Mouse (Mus musculus) telencephalon, adult 2 months (tissue): ENCODE measurements at regions not wholly inside any gene's neighbourhood (a gene's known extent, or its start where the extent isn't known, plus 50 kb on each side); places are given as distances from the start of the nearest gene placed in this dataset.

ENCODE experiments used
- DNase-seq: peaks from one replicate; pipeline ENCODE4 v3.0.0-alpha.2; 2011; ENCODE audit warnings: low read depth, low spot score

DNA sequence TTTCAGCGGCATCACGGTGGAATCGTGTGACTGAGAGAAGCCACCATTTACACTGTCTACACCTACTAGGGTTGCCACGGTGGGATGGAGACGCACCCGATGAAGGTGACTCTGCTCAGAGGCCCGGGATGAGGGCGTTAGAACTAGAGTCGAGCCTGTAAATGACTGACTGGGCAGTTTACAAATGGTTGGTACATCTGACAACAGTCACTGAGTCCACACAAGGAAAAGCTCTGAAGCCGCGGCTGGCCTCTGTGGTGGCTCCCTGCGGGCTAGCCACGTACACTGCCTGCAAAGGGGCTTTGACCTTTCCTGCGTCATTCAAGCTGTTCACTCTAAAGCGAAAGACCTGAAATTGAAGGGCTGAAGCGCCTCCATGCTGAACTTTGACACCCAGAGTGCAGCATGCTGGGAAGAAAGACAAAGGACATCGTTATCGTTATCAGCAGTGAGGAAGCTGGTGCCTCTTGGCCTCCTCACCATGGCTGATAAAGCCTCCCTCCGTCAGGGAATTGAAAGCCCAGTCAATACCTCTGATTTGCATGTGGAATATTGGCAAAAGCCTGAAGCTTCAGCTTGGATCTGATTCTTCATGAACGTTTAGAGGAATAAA, 462.1 kb upstream of the Arglu1 start:
- no peak for DNase-seq

DNA sequence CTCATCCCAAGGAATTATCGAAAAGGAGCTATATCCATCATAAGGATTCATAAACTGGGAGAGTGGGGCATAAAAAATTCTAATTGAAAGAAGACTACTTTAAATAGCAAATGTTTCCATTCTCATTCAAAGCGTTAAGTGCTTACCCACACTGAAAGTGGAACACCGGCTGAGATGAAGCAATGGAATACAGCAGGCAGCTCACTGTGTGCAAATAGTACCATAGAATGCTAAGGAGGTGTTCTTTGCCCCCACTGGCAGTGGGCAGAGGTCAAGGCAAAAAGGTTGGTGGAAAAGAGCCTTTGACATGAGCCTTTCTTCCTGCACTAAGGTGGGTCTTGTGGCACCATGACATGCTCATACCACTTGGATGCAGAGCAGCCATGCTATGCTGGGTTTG, 454.0 kb upstream of the Arglu1 start:
- no peak for DNase-seq

DNA sequence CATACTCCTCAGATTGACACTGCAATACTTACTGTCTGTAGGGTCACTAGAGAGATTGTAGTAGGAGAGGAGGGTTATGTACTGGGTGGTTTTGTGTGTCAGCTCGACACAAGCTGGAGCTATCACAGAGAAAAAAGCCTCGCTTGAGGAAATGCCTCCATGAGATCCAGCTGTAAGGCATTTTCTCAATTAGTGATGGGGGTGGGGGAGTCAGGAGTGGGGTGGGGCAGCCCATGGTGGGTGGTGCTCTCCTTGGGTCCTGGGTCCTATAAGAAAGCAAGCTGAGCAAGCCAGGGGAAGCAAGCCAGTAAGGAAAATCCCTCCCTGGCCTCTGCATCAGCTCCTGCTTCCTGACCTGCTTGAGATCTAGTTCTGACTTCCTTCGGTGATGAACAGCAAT, 449.5 kb upstream of the Arglu1 start:
- DNase-seq, result no peak

DNA sequence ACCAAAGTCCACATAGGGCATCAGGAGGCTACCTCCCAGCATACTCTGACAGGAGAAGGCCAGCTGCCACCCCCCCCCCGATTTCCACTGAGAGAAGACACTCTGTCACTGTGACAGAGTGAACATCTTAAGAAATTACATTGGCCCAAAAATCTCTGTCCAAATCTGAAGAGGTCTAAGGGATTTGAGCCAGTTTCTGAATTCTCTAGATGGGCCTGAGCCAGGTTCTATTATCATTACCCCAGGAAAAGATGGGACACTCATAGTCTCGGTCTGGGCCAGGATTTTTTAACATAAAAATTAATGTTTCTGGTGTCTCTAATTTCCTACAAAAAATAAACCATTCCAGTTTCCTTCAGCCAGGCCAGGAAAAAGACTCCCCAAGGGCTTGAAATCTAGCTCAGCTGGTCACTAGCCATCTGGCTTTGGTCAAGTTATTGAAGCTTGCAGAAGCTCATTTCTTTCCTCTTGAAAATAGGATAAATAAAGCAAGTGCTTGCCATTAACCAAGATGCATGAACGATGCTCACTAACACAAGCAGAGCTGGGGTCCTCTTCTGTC, 448.8 kb upstream of the Arglu1 start:
- DNase-seq, result no peak

DNA sequence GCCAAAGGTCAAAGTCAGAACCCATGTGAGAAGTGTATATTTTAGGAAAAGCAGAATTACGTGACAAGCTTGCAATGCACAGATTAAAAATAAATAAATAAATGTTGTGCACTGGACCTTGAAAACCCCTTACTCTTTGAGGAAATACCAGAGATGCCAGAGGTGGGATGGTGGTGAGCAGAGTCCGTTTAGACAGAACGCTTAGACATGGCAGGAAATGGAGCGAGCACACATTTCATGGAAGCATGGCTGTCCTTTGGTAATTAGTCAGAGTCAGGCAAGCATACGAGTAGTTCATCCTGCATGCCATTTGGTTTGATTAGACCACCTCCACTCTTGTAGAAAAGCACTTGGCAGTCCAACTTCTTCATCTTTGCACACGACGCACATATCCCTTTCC, 443.4 kb upstream of the Arglu1 start:
- no peak for DNase-seq

DNA sequence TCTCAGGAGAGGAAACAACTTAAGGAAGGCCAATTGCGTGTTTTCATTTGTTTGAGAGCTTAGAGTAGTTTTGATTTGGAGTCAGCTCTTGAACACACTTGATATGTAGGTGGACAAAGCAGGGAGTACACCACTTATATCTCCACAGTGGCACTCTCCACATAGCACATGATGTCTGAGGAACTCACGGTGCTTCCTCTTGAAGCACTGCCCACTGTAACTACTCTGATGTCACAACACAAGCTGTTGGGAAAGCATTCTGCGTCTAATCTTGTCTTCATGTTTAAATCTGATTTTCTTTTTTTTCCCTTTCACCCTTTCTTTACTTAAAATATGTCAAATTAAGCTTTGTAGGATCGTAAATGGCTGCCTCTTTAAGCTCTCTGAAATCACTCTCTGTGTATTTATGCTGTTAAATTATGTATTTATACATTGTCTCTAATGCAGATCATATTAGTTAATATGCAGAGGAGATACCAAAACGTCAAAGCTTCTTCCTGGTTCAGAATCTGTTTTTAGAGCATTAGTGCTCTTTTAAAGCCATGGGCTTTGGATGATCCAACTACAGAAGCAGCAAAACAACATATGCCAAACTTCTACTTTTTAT, 442.4 kb upstream of the Arglu1 start:
- DNase-seq, result peak; percentile 27

DNA sequence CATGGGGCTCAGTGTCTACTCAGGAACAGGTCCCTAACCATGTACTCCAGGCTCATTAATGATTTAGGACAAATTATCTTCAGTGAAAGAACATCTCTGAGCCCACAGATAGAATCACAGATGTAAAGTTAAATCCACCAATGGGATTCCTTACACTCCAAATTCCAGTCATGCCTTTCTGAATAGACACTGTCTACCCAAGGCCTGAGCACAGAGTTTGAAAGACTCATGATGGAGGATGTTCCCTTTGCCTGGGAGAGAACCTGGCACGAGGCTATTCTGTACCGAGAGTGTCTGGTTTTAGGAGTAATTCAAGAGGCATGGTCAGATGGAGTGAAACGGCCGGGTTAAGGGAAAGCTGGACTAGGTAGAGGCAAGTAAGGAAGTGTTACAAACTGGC, 440.9 kb upstream of the Arglu1 start:
- no peak for DNase-seq

DNA sequence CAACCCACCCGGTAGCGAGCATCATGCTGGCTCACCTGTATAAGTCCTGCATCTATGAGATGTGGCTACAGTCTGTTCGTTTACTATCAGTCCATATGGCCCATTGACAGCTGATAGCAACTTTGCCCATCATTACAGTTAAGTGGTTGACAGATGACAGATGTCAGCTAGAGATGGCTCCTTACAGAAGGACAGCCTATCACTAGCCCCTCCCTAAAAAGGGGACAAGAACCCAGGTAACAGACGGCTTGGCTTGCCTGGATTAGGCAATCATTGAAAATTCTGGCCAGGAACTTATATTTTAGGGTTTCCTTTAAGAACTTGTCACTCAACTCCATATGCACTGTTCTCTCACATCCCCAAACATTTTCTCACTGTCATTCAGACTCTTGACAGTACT, 434.2 kb upstream of the Arglu1 start:
- DNase-seq, result no peak

DNA sequence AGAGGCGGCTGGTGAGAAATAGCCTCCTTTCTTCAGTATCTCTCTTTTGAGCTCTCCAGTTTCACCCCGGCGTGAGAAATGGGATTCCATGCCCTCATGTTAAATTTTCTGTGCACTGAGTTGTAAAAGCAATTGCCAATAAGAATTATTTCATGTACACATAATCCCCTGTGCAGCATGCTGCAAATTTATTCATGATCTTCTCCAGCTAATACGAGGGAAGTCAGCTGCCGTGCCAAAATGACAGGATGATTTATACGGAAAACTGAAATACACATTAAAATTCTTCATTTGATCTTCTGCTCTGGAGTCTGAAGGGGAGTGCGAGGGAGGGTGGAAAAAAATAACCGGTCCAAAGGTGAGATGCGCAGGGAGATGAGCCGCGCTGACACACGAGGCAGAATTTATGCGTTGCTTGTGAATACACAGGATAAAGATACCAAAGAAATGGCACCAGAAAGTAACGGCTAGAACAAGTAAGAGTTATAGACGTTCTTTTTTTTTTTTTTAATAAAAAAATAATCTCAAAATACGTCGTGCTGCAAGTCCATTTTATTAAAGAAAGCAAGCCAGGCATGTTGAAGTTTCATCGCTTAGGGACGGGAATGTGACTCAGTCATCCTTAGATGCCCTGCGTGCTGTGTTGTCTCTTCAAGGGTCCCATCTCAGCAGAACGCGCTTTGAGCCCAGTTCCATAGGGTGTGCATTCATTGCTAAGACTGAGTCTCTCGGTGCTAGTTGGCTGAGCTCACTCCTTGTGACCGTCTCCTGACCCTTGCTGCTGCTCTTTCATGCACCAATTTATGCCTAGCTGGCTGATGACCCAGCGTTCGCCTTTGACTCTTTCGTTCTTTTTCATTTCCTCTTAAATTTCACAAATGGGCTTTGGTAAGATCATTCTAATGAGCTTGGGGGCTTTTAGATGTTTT, 427.8 kb upstream of the Arglu1 start:
- DNase-seq, result no peak

DNA sequence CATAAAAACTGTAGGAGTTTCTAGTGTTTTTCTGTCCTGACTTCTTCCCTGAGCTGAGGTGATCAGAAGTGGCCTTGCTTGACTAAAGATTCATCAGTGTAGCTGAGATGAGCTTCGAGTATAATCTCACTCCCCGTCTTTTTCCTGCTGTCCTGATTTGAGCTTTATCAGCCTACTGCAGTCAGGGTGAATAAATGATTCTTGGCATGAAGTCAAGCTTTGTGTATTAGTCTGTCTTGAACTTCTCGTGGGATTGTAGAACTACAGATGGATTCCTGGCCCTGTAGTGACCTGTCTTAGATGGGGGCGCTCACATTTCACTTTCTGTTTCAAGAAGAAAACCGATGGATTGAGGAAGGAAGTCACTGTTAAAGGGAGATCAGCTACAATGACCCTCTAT, 405.7 kb upstream of the Arglu1 start:
- DNase-seq, result no peak

DNA sequence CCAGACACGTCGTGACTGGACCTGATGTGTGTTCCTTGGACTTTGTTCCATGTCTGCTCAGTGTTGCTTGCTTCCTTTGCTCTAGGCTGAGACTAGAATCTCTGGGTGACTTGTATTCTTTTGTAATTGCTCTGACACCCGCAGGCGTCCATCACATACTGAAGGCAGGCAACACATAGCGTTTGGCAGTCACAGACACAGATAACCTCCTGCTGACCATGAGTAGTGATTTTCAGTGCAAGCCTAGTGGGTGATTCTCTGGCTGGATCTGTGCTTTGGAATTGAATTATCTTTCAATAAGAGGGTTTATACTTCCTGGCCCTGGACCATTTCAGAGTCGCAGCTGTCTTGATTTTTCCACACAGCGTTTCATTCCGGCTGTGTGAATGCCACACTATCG, 403.7 kb upstream of the Arglu1 start:
- DNase-seq, result no peak

DNA sequence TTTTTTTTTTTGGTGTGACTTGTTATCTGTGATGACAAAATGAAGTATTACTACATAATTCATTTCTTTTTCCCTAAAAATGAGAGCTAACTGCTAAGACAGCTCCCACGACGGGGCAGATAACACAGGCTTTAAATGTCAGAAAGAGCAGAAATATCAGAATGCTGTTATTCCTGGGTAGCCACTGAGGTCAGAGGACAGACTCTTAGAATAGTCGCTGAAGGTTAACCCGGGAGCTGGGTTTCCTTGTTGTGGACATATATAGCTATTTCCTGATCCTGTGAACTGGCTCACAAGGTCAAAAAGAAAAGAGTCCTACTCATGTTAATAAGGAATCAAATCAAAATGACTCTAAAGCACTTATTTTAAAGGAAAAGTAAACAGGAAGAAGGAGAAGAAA, 403.0 kb upstream of the Arglu1 start:
- DNase-seq, result no peak

DNA sequence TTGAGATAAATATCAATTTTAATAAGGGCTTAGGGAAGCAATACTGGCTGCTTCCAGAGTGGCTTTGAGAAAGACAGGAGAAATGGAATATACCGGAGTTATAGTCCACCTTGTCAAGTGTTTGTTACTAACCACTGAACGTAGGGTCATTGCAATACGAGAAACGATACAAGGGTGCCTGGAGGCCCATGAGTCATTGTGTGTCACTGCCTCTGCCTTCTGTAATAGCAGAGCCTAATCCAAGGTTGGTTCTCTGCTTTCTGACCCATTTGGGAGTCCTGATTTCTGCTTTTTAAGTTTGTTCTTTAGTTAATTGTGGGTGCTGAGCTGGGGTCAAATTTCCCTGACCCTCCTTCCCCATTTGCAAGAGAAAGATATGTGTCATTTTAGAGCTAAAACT, 382.4 kb upstream of the Arglu1 start:
- no peak for DNase-seq

DNA sequence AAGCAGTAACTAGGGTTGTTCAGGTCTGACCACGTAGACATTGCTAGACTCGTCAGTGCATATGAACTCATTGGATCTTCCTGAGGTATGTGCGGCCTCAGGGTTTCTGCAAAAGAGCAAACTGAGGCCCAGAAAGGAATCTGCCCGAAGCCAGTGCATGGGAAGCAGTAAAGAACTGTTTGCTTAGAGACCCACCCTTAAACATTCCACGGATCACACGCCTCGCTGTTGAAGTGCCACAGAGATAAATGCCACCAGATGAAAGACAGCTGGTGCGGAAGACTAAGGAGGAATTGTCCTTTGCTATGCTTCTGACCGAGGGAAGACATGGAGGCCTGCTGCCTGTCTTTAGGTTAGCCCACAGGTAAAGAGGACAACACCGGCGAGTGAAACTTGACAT, 382.0 kb upstream of the Arglu1 start:
- DNase-seq, result no peak

DNA sequence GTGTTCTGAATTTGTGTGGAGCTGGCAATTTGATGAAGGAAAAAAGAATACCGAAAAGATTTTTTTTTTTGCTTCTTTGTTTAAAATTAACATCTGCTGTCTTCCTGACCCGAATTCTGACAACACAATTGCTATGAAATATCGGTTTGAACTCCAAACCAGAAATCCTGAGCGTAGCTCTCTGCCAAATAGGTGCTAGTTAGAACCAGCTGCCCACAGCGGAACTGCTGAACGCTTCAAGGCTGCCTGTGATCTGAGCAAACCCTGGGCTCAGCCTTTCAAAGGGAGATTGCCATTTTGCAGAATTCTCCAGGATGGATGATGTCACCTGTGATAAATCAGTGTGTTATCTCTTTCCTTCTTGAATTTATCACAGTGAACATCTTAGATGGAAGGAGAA, 380.6 kb upstream of the Arglu1 start:
- DNase-seq, result no peak

DNA sequence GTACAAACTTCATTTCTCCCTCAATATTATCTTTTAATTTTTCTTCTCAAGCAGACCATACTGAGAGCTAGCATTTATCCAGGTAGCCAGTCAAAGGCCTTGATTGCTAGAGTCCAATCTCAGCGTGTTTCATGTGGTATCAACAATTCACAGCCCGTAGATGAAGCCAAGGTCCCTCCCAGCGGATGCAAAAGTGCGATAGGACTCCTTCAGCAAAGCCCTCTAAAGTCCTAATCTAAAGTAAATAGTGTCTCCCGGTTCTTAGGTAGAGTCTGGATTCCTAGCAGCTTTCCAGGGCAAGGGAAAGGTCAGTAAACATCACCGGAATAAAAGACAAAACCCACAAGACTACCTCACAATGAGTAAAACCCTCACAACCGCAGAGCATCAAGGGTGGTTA, 379.5 kb upstream of the Arglu1 start:
- no peak for DNase-seq

DNA sequence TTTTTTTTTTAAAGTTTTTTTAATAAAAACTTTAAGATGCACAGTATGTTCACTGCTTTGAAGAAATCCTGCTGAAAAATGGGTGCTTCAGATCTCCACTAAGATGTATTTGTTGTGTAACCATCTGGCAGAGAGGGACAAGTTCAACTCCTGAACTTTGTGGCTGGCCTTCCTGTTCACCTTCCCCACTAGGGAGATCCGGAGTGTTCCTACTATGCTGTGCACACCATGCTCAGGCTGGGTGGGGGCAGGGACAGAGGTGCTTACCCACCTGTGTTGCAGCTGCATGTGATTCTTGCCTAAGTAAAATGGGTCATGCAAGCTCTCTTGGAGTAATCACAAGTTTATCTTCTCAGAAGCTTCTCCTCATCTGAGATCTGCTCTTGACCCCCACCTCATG, 377.4 kb upstream of the Arglu1 start:
- no peak for DNase-seq

DNA sequence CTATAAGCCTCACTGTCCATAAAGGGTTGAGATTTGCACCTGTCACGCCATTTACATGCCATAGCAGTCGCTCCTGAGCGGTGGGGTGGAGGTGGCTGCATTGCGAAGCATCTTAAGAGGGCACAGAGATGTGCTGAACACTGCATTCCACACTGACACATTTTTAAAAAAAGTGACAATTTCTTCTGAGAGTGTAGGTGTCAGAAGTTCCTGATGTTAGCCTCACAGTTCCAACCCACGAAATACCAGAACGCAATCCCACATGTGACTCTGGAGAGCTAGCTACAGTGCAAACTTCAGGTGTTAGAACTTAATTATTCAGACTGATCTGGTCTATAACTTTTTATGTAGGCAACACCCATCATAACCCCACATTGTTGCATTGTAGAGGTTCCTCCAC, 369.8 kb upstream of the Arglu1 start:
- DNase-seq, result peak; percentile 31

DNA sequence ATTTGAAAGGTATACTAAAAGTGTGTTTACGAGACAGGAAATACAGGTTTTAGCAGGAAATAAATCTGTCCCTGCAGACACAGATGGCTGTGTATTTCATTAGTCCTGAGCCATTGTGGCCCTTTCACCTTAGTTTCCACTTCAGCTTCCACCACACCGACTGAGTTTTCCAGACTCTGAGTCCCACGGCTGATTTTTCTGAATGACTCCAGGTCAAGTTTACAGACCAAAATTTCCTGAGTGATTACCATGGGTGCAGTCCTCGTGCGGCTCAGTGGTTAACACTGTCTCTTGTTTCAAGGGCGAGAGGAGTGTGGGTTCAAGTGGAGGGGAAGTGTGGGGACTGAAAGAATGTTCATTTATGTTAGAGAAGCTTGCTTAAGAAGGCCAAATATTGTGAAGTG, 365.1 kb upstream of the Arglu1 start:
- no peak for DNase-seq

DNA sequence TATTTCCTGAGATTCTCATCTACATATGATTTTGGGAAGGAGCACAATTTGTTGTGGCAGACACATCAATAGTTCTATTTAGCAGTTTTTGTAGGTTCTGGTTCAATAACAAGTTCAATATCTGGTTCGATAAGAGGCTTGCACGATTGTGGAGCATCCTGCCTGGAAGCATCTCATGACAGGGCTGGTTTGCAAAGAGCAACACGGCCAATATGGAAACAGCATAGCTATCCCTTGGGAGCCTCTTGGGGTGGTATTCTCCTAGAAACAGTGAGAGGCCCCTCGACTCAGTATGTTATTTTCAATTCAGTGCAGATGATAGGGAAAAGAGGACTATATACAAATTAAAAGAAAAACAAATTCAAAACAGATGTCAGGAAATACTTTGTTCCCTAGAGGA, 364.5 kb upstream of the Arglu1 start:
- DNase-seq, result no peak

DNA sequence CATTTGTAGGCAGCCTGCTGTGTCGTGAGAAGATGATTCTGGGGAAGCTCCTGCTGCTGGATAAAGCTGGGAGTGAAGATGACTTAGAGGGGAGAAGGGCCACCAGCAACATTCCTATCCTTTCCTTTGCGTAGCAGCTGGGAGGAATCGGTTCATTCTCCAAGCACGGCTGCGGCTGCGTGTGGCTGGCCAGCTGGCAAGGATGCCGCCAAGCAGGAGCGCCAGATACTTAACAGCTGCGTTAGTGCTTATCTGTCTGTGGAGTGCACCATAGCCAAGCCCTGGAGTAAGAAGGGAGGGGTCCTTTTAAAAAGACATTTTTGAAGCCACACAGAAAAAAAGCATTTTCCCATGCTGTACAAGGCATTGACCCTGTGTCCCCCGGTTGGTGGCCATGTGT, 361.4 kb upstream of the Arglu1 start:
- no peak for DNase-seq

DNA sequence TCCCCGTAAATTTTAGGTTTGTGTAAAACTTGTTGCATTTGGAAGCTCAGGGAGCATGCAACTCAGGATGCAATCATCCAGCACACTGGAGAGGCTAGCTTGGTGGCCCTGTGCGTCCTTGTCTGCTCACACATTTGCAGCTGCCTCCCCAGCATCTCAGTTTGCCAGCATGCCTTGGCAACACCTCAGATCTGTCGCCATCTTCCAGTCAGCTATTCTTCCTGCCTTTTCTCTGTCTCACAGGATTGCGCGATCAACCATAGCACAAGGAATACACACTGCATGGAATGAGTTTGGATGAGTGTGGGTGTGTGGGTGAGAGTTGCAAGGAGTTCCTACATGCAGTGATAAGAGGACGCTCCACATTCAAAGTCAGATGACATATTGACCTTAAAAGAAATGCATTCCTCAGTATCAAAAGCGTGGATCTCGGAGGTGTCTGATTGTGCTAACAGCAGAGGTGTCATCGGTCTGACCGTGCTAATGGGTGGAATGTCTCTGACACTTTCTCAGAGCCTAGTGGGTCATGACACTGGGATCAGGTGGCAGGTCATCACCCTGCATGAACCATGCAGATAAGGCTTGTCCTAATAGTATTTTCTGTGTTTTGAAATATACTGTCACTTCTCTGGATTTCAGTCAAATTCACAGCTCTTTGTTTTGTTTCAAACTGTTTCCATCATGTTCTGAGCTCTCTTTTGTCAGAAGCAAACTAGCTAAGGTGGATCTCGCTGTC, 360.6 kb upstream of the Arglu1 start:
- no peak for DNase-seq
